Mouse (Mus musculus): ENCODE measurements around the gene Anks6. TPM values are rescaled to one million over a fixed set of nuclear protein-coding genes. Genes with fewer than 3 reads are reported as not detected.

Gene Anks6
- total RNA-seq, 2 experiments from 2014 or later, result 21.7 to 25.9 TPM

DNA sequence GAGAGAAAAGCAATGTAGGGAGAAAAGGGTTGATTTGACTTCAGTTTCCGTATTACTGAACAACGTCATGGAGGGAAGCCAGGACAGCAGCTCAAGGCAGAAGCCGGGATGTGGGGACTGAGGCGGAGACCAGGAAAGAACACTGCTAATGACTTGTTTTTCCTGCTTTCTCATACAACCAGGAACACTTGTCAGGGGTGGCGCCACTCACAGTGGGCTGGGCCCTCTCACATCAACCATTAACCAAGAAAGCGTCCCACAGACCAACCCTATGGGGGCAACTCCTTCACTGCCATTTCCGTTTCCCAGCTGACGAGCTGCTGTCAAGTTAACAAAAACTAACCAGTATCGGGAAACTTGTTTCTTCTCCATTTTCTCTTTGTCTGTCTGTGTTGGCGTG lies 83.9 kb downstream of the Anks6 start:
- DNase-seq (ENCODE audit: low spot score in 2 of 2), result no peak
- peak overlapping the region; percentile 39; the same call in 1 of the 2 replicates for H3K27ac ChIP-seq
- no peak overlapping the region for H3K4me3 ChIP-seq
- no peak for TF ChIP-seq CTCF (conservative IDR thresholded peaks at IDR 0.05)

DNA sequence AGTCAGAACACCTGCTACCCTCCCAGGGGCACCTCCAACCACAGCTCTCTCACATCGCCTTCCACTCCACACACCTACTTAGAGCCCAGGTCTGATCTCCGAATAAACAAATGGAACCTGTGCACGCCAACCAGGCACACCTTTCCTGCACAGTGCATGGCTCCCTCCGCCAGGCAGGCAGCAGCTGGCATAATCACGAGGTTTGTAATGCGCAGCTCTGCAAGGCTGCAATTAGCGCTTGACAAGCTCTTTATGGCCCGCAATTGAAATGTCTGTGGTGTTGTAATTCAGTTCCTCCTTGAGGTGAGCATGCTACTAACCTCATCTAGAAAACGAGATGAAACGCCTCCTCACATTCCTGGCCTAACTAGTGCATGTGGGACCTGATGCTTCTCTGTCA lies 89.2 kb downstream of the Anks6 start:
- H3K4me3 ChIP-seq, result no peak overlapping the region
- no peak overlapping the region for H3K27ac ChIP-seq
- TF ChIP-seq CTCF (conservative IDR thresholded peaks at IDR 0.05), result no peak
- no peak for DNase-seq (ENCODE audit: low spot score in 2 of 2)

DNA sequence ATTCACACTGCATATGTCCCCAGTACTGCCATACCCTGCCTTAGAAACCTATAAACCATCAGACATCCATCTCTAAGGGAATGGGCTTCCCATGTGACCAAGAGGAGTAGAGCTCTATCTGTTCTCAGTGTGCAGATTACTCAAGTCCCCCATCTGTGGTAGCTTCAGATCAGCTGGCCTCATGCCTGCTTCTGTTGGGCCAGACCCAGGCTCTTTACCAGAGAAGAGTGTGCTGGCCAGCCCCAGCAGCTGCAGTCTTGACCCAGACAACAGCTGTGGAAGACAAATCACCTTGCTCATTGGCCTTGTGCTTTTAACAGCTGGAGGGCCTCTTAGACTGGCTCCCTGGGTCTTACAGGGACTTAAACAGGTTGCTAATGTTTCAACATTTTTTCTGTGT lies 90.7 kb downstream of the Anks6 start:
- no peak for DNase-seq (ENCODE audit: low spot score in 2 of 2)
- no peak for TF ChIP-seq CTCF (conservative IDR thresholded peaks at IDR 0.05)
- Histone ChIP-seq H3K27ac (peak overlapping the region; percentile 46; the same call in 1 of the 2 replicates), H3K4me3 (no peak overlapping the region)

Other genes with a start within 250 kb of the Anks6 start
- gene Gabbr2, start 65.6 kb downstream of the Anks6 start, total RNA-seq (2021), result 100 to 1,000 TPM; 203 to 223 TPM
- gene Galnt12, start 34.5 kb upstream of the Anks6 start, total RNA-seq (2021), result under 1 TPM; 0.69 to 0.97 TPM
- gene Col15a1, start 150.7 kb upstream of the Anks6 start, total RNA-seq (2021), result 1 to 10 TPM; 6.8 to 7.0 TPM